Mouse (Mus musculus): ENCODE results near the gene Gm10382.
"Not testable (repeated sequence)": the region's sequence is repeated elsewhere in the genome, so short reads cannot be mapped to it uniquely, and the experiment has no call there.

The Gm10382 gene

DNA sequence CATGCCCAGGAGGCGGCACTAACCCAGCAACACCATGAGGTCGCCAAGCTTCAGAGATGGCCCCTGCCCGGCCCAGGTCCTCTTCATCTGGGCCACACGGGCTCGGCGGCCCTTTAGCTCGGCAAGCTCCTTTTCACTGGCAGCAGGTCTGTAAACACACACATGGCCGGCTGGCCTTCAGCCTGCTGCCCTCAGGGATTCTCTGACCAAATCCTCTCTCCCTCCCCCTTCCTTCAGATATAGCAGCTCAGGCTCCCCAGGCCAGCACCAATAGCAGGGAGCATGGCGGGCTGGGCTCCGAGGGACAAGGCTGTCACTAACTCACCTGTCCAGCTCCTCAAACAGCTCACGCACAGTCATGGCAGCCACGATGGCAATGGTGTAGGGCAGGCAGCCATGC, 29.5 kb downstream of the Gm10382 start:
- DNase-seq (ENCODE audit: low read depth) = no peak

DNA sequence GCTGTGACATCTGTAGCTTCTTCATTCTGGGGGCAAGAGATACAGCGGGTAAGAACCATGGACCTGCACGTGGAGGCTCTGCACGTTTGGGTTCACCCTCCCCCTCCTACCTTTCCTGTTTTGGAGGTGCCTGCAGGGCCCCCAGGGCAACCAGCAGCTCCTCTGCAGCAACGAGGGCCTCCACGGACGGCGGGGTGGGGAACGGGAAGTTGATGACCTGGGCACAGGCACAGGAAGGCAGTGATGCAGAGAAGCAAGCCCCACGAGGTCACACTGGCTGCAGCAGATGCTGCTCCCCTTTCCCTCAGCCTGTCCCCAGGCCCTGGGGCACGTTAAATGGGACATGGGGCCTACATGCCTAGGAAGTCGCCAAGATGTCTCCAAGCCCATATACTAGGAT, 30.0 kb downstream of the Gm10382 start:
- no peak for DNase-seq (ENCODE audit: low read depth)

DNA sequence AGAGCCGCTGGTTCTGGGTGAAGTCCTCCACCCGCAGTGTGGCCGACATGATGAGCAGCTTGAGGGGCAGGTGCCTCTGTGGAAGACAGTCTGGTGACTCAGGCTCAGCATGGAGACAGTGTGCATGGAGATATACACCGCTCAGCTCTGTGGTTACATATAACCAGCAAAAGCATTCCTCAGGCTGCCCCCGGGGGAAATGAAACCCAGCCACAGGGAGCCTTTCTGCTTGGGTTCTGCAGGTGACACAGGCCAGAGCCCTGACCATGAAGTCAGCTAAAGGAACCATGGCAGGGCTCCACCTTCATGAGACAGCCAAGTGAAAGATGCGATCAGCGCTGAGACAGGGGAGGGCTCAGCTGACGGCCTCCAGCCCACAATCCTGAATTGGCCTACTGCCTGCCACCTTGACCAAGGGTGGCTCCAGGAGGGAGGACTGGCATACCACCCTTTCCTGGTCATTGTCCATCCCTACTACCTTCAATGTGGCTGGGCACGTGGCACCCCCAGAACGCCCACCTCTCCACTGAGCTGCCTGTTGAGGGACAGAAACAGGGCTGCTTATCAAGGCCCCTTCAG, 36.7 kb downstream of the Gm10382 start:
- DNase-seq (ENCODE audit: low read depth) = no peak

DNA sequence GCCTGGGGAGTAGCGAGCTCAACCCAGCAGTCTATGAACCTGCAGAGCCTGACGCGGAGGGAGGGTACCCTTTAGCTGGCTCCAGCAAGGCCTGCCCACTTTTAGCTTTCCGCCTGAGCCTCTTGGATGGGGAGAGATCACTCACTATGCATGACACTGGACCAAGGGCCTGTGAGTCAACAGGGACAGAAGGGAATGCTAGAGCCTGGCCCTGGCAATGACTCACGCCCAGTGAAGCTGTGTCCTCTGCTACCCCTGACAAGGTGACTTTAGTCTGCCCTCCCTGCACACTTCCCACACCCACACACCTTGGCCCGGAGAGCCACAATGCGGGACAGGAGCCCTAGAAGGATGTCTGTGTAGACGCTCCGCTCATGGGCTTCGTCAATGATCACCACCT, 37.2 kb downstream of the Gm10382 start:
- DNase-seq (ENCODE audit: low read depth) = no peak

DNA sequence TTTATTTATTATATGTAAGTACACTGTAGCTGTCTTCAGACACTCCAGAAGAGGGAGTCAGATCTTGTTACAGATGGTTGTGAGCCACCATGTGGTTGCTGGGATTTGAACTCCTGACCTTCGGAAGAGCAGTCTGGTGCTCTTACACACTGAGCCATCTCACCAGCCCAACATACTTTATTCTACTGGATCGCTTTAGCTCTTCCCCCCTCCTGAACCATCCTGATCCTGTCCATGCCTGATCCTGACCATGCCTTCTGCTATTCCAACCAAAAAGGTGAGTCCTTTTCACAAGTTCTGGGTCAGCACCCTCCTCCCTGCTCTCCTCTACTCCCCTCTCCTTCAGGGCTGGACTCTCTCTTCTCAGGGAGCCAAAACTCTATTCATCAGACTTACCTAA, 43.2 kb downstream of the Gm10382 start:
- DNase-seq (ENCODE audit: low read depth) = not testable (repeated sequence)

DNA sequence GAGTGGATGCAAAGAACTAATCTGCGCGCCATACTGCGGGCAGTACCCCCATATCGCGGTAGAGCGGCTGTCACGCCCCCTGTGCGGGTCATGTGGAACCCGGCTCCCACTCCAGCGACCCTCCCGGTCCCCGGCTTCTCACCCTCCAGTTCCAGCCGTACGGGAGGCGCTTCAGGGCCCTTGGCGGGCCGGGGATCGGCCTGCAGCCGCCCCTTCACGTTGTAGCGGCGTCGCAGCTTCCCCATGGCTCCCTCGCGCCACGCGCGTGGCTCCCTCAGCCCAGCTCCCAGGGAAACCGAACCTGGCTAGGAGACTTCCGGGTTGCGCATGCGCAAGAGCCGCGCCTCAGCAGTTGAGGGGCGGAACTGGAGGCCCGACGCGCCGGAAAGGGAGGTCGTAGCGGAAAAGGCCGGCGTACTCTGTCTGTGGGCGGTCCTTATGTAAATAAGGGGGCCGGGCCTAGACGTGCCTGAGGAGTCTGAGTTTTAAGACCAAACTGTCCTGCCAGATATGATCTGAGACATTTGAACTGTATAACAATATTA, 44.7 kb downstream of the Gm10382 start, which contains the start of gene Dhx37:
Gene Dhx37, minus strand, starts transcription at position 329 of the 545 bp plus-strand sequence.
- DNase-seq (ENCODE audit: low read depth) = peak; percentile 77

DNA sequence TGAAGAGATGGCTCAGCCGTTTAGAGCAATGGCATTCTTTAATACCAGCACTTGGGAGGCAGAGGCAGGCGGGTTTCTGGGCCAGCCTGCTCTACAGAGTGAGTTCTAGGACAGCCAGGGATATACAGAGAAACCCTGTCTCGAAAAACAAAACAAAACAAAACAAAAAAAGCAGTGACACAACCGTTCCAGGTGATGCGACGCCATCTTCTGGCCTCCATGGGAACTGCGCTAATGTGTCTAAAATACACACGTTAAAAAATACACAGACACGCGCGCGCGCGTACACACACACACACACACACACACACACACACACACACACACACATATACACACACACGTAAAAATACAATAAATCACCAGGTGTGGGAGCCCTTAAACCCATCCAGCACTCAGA, 45.2 kb downstream of the Gm10382 start:
- DNase-seq (ENCODE audit: low read depth) = not testable (repeated sequence)
